Comparison of ENCODE assay signal across 8 mouse cellular contexts in the genomic region with DNA sequence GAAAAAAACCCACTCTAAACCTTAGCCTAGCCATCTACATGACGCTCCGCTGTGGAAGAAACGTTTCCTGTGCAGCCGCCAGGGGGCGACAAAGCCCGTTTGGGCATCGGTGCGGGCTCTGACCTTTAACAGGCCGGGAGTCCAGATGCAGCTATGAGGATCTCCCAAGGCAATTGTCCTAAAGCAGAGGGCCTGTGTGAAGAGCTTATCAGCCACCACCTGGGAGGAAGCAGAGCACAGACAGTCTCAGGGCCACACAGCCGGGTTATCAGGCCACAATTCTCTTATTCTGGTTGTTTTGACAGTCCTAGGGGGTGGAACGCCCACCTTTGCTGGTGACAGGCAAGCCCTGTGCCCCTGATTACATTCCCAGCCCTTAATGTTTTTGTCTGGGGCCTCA. TPM values are rescaled to one million over a fixed set of nuclear protein-coding genes. Genes with fewer than 3 reads are reported as not detected.
DNase-seq lines count a peak whose midpoint lies in the region; ATAC-seq and TF ChIP-seq lines count a peak whose summit lies in the region.

No protein-coding gene starts in this region.

- no peak overlapping the region for H3K27ac ChIP-seq in cortical plate, adult 2 months (ENCODE audit: insufficient read depth, low read length)
- no peak overlapping the region for H3K27ac ChIP-seq in intestine, postnatal 0 days (ENCODE audit: low read depth, low read length)
- H3K27ac ChIP-seq in midbrain, embryonic 11.5 days (ENCODE audit: low read depth, low read length), result no peak overlapping the region

- H3K9ac ChIP-seq in intestine, postnatal 0 days (ENCODE audit: low read depth, low read length), result no peak overlapping the region
- H3K9ac ChIP-seq in midbrain, embryonic 11.5 days (ENCODE audit: low read length), result no peak overlapping the region

- no peak overlapping the region for H3K4me2 ChIP-seq in intestine, postnatal 0 days (replicated peaks; ENCODE audit: low read depth)
- no peak overlapping the region for H3K4me2 ChIP-seq in midbrain, embryonic 11.5 days

- WGBS in intestine, postnatal 0 days, result 9% methylated on average over 11 of the region's 11 CpGs
- WGBS in midbrain, embryonic 11.5 days, result 9% methylated on average over 11 of the region's 11 CpGs

- peaks cover 2% of the 10 kb centered on the region; the same call in 1 of the 2 replicates for H3K4me1 ChIP-seq in cortical plate, adult 2 months (ENCODE audit: control insufficient read depth, insufficient read depth, low read length)
- no peaks in the 10 kb centered on the region for H3K4me1 ChIP-seq in intestine, postnatal 0 days (replicated peaks; ENCODE audit: control insufficient read depth, insufficient read depth, low read length)
- H3K4me1 ChIP-seq in midbrain, embryonic 11.5 days (ENCODE audit: control insufficient read depth, insufficient read depth, low read length), result no peaks in the 10 kb centered on the region

- no peak for TF ChIP-seq POLR2A in cortical plate, adult 2 months (IDR thresholded peaks at IDR 0.05; ENCODE audit: extremely low read depth, insufficient read depth, low read length)

- H3K4me3 ChIP-seq in cortical plate, adult 2 months (ENCODE audit: insufficient read depth, low read length), result no peak overlapping the region
- no peak overlapping the region for H3K4me3 ChIP-seq in intestine, postnatal 0 days (ENCODE audit: low read depth, low read length)
- H3K4me3 ChIP-seq in midbrain, embryonic 11.5 days (ENCODE audit: low read depth, low read length), result no peak overlapping the region

- peak; percentile 83 for TF ChIP-seq CTCF in cortical plate, adult 2 months (IDR thresholded peaks at IDR 0.05; ENCODE audit: extremely low read depth, insufficient read depth, low read length)
- TF ChIP-seq CTCF in intestine, postnatal 0 days (IDR thresholded peaks at IDR 0.05; ENCODE audit: low read depth), result peak; percentile 98

- no peaks in the 10 kb centered on the region for H3K36me3 ChIP-seq in intestine, postnatal 0 days (ENCODE audit: control insufficient read depth, insufficient read depth)
- no peaks in the 10 kb centered on the region for H3K36me3 ChIP-seq in midbrain, embryonic 11.5 days (ENCODE audit: control insufficient read depth, insufficient read depth, low read length)

- H3K9me3 ChIP-seq in intestine, postnatal 0 days (ENCODE audit: control insufficient read depth), result no peaks in the 10 kb centered on the region
- no peaks in the 10 kb centered on the region for H3K9me3 ChIP-seq in midbrain, embryonic 11.5 days (ENCODE audit: control insufficient read depth, low read length)

- DNase-seq in adipocyte (ENCODE audit: low spot score), result peak; percentile 89
- DNase-seq in gastrocnemius, postnatal 36 days, result peak; percentile 88
- peak; percentile 76 to 78 for DNase-seq in left cerebral cortex, postnatal 36 days (ENCODE audit: low spot score in 2 of 2)
- peak; percentile 99 for DNase-seq in midbrain, embryonic 11.5 days (ENCODE audit: low spot score, missing footprints)
- peak; percentile 87 for DNase-seq in skeletal muscle tissue, adult 2 months (ENCODE audit: low read depth, low spot score)
- peak; percentile 75 for DNase-seq in yolk sac, embryonic 10.5 days (ENCODE audit: low spot score)

- ATAC-seq in intestine, postnatal 0 days, result peak; percentile 46; the same call in 1 of the 2 replicates
- peak; percentile 85 for ATAC-seq in midbrain, embryonic 11.5 days (ENCODE audit: low FRiP score)

- intact Hi-C loops in gastrocnemius, postnatal 36 days (cut with DNase I), result no loop called here
- intact Hi-C loops in left cerebral cortex, postnatal 36 days (cut with DNase I), result loop anchor here (2.0 kb wide), 2 partner anchors 43 to 97 kb away; a partner anchor contains a TSS

- no peaks in the 10 kb centered on the region for H3K27me3 ChIP-seq in intestine, postnatal 0 days (replicated peaks; ENCODE audit: control insufficient read depth, insufficient read depth, low read length)
- peaks cover 15% of the 10 kb centered on the region for H3K27me3 ChIP-seq in midbrain, embryonic 11.5 days (ENCODE audit: control insufficient read depth, insufficient read depth, low read length)

RNA-seq across cellular contexts. Expression of a gene that starts 1.3 kb away (rescaled TPM):
- 2.4 and 2.5 TPM in 2 replicates for polyA plus RNA-seq in cortical plate, adult 2 months (2012; rRNA removed)
- total RNA-seq in gastrocnemius, postnatal 36 days (2021), result not detected
- polyA plus RNA-seq in intestine, postnatal 0 days (2015; fragmentation: Nextera tagmentation; extraction: Ambion mirVana), result 192 and 208 TPM in 2 replicates
- total RNA-seq in left cerebral cortex, postnatal 36 days (2021), result 1 to 10 TPM in 1 of 2 experiments, under 1 TPM in 1; 0.72 to 1.6 TPM
- polyA plus RNA-seq in midbrain, embryonic 11.5 days (2014; fragmentation: Nextera tagmentation; extraction: Ambion mirVana), result 0.36 and 0.68 TPM in 2 replicates

RNA-seq across cellular contexts. Expression of a gene that starts 7.1 kb away (rescaled TPM):
- polyA plus RNA-seq in cortical plate, adult 2 months (2012; rRNA removed), result 54.1 and 55.3 TPM in 2 replicates
- 100 to 1,000 TPM; 135 to 148 TPM for total RNA-seq in gastrocnemius, postnatal 36 days (2021)
- polyA plus RNA-seq in intestine, postnatal 0 days (2015; fragmentation: Nextera tagmentation; extraction: Ambion mirVana), result 13.3 and 13.8 TPM in 2 replicates
- total RNA-seq in left cerebral cortex, postnatal 36 days (2021), result 10 to 100 TPM; 43.0 to 52.5 TPM
- polyA plus RNA-seq in midbrain, embryonic 11.5 days (2014; fragmentation: Nextera tagmentation; extraction: Ambion mirVana), result 53.9 and 58.6 TPM in 2 replicates

RNA-seq across cellular contexts. Expression of a gene that starts 22.2 kb away (rescaled TPM):
- 74.1 and 76.9 TPM in 2 replicates for polyA plus RNA-seq in cortical plate, adult 2 months (2012; rRNA removed)
- 10 to 100 TPM in 1 of 2 experiments, 1 to 10 TPM in 1; 8.4 to 10.1 TPM for total RNA-seq in gastrocnemius, postnatal 36 days (2021)
- polyA plus RNA-seq in intestine, postnatal 0 days (2015; fragmentation: Nextera tagmentation; extraction: Ambion mirVana), result 24.1 and 25.8 TPM in 2 replicates
- total RNA-seq in left cerebral cortex, postnatal 36 days (2021), result 10 to 100 TPM; 52.7 to 58.8 TPM
- polyA plus RNA-seq in midbrain, embryonic 11.5 days (2014; fragmentation: Nextera tagmentation; extraction: Ambion mirVana), result 70.6 and 71.9 TPM in 2 replicates

RNA-seq across cellular contexts. Expression of a gene that starts 25.6 kb away (rescaled TPM):
- 42.6 and 47.2 TPM in 2 replicates for polyA plus RNA-seq in cortical plate, adult 2 months (2012; rRNA removed)
- 10 to 100 TPM in 1 of 2 experiments, 1 to 10 TPM in 1; 9.1 to 11.6 TPM for total RNA-seq in gastrocnemius, postnatal 36 days (2021)
- polyA plus RNA-seq in intestine, postnatal 0 days (2015; fragmentation: Nextera tagmentation; extraction: Ambion mirVana), result 7.0 and 7.2 TPM in 2 replicates
- 10 to 100 TPM; 32.6 to 44.4 TPM for total RNA-seq in left cerebral cortex, postnatal 36 days (2021)
- 13.2 and 16.3 TPM in 2 replicates for polyA plus RNA-seq in midbrain, embryonic 11.5 days (2014; fragmentation: Nextera tagmentation; extraction: Ambion mirVana)

RNA-seq across cellular contexts. Expression of a gene that starts 48.3 kb away (rescaled TPM):
- 40.3 and 42.7 TPM in 2 replicates for polyA plus RNA-seq in cortical plate, adult 2 months (2012; rRNA removed)
- 10 to 100 TPM; 62.0 to 65.7 TPM for total RNA-seq in gastrocnemius, postnatal 36 days (2021)
- polyA plus RNA-seq in intestine, postnatal 0 days (2015; fragmentation: Nextera tagmentation; extraction: Ambion mirVana), result 44.7 and 48.1 TPM in 2 replicates
- 10 to 100 TPM; 47.1 to 48.8 TPM for total RNA-seq in left cerebral cortex, postnatal 36 days (2021)
- 37.2 and 45.8 TPM in 2 replicates for polyA plus RNA-seq in midbrain, embryonic 11.5 days (2014; fragmentation: Nextera tagmentation; extraction: Ambion mirVana)

Comparison
In these comparisons a context has a peak if more than half of its experiments do, and no peak if none do; other contexts are left out.
1. RNA of a gene that starts 1.3 kb away (polyA plus RNA-seq): 192 to 208 TPM in intestine, postnatal 0 days; 2.4 to 2.5 TPM in cortical plate, adult 2 months and 0.36 to 0.68 TPM in midbrain, embryonic 11.5 days; every median in the first group is over 10 times any median in the second.
2. Peak in every context shown above with its lines, with median percentiles within 50 percentile points of each other: DNase-seq.